Mouse (Mus musculus): ENCODE data around the gene B3gnt9. TPM values are rescaled to one million over a fixed set of nuclear protein-coding genes. Genes with fewer than 3 reads are reported as not detected.

The B3gnt9 gene
- polyA plus RNA-seq, 1 experiment, result 11.6 TPM

DNA sequence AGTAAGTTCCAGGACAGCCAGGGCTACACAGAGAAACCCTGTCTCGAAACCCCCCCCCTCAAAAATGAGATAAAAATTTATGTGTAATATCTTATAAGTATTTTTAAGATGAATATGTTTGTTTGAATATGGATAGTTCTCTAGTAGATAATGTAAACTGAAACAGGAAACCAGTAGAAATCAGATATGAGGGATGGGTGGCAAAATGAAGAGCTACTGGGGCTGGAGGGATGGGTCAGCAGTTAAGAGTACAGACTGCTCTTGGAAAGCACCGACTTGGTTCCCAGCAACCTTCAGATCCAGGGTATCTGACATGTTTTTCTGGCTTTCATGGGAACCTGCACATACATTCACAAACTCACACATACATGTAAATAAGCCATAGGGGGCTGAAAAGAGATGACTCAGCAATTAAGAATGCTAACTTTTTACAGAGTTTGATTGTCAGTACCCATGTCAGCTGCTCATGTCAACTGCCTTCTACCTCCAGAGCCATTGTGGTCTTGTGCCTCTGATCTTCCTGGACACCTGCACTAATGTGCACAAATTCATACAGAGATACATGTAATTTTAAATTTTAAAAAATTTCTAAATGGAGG, 47.2 kb downstream of the B3gnt9 start:
- TF ChIP-seq POLR2A (IDR thresholded peaks at IDR 0.05; ENCODE audit: control insufficient read depth, extremely low read depth, insufficient read depth, low read length, poor library complexity) (no peak), CTCF (IDR thresholded peaks at IDR 0.05; ENCODE audit: borderline replicate concordance, control insufficient read depth, extremely low read depth, insufficient read depth, low read length, poor library complexity) (no peak)
- no peak overlapping the region for H3K4me3 ChIP-seq (ENCODE audit: control insufficient read depth, insufficient read depth, low read length)
- DNase-seq, result no peak
- no peak overlapping the region for H3K27ac ChIP-seq (ENCODE audit: control insufficient read depth, insufficient read depth, low read length)
- H3K27me3 ChIP-seq (ENCODE audit: control insufficient read depth, insufficient read depth, low read length), result no peaks in the 10 kb centered on the region
- WGBS, result 92% methylated on average over 2 of the region's 2 CpGs
- H3K36me3 ChIP-seq (ENCODE audit: control insufficient read depth, insufficient read depth, low read length), result peaks cover 31% of the 10 kb centered on the region
- no peaks in the 10 kb centered on the region for H3K4me1 ChIP-seq (replicated peaks; ENCODE audit: control insufficient read depth, insufficient read depth, low read length)

DNA sequence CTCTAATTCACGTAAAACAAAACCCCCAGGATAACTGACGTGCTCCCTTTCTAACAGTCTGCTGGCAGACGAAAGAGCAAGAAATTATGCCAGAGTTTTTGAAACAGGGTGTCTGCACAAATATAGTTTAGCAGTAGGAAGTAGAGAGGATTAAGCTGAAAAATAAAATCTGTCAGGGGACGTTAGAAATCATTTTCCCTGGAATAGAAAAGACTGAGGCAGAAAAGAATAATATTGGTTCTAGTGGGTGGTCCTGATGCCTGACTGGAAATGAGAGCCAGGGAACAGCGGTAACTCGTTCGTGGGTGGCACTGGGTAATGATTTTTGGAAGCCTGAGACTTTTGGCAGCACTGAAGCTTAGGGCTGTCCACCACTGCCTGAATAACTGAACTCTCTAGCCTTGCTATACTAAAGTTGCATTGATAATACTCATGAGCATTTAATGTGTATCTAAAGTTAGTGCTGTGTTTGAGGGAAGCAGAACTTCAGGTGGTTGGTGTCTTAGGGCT, 48.1 kb downstream of the B3gnt9 start:
- Histone ChIP-seq H3K36me3 (ENCODE audit: control insufficient read depth, insufficient read depth, low read length) (peaks cover 40% of the 10 kb centered on the region), H3K27me3 (ENCODE audit: control insufficient read depth, insufficient read depth, low read length) (no peaks in the 10 kb centered on the region), H3K27ac (ENCODE audit: control insufficient read depth, insufficient read depth, low read length) (no peak overlapping the region), H3K4me3 (ENCODE audit: control insufficient read depth, insufficient read depth, low read length) (no peak overlapping the region), H3K4me1 (replicated peaks; ENCODE audit: control insufficient read depth, insufficient read depth, low read length) (no peaks in the 10 kb centered on the region)
- TF ChIP-seq CTCF (IDR thresholded peaks at IDR 0.05; ENCODE audit: borderline replicate concordance, control insufficient read depth, extremely low read depth, insufficient read depth, low read length, poor library complexity) (no peak), POLR2A (IDR thresholded peaks at IDR 0.05; ENCODE audit: control insufficient read depth, extremely low read depth, insufficient read depth, low read length, poor library complexity) (no peak)
- 95% methylated on average over 7 of the region's 7 CpGs for WGBS
- DNase-seq, result no peak

DNA sequence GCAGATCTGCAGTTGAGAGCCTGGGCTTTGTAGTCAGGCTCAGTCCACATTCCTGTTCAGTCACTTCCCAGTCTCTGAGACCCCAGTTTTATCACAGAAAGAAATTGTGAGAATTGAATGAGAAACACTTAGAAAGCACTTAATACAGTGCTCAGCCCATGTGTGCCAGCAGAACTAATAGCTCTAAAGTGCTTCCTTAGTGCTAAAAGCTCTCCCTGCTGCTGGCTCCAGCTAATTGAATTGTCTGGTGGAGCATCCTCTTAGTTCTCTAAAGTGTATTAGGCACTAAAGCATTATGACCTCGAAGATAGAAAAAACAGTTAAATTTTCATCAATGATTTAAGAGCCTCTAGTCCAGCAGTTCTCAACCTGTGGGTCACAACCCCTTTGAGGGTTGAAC, 49.2 kb downstream of the B3gnt9 start:
- peaks cover 50% of the 10 kb centered on the region for H3K36me3 ChIP-seq (ENCODE audit: control insufficient read depth, insufficient read depth, low read length)
- no peaks in the 10 kb centered on the region for H3K27me3 ChIP-seq (ENCODE audit: control insufficient read depth, insufficient read depth, low read length)
- no peak overlapping the region for H3K4me3 ChIP-seq (ENCODE audit: control insufficient read depth, insufficient read depth, low read length)
- WGBS, result 91% methylated on average over 1 of the region's 1 CpGs
- TF ChIP-seq POLR2A (IDR thresholded peaks at IDR 0.05; ENCODE audit: control insufficient read depth, extremely low read depth, insufficient read depth, low read length, poor library complexity) (no peak), CTCF (IDR thresholded peaks at IDR 0.05; ENCODE audit: borderline replicate concordance, control insufficient read depth, extremely low read depth, insufficient read depth, low read length, poor library complexity) (no peak)
- no peak overlapping the region for H3K27ac ChIP-seq (ENCODE audit: control insufficient read depth, insufficient read depth, low read length)
- no peak for DNase-seq
- H3K4me1 ChIP-seq (replicated peaks; ENCODE audit: control insufficient read depth, insufficient read depth, low read length), result no peaks in the 10 kb centered on the region

Other genes with a start within 250 kb of the B3gnt9 start
- 0.13 and 1.2 TPM in 2 replicates for gene Ces3a, start 206.6 kb downstream of the B3gnt9 start, polyA plus RNA-seq (2012; rRNA removed)
- 0.07 and 0.51 TPM in 2 replicates for gene Ces3b, start 171.4 kb downstream of the B3gnt9 start, polyA plus RNA-seq (2012; rRNA removed)
- 0.05 TPM in 1 of 2 replicates, not detected in the other for gene Ces4a, start 123.4 kb downstream of the B3gnt9 start, polyA plus RNA-seq (2012; rRNA removed)
- gene Cbfb, start 84.5 kb downstream of the B3gnt9 start, polyA plus RNA-seq (2012; rRNA removed), result 26.7 and 34.4 TPM in 2 replicates
- gene D230025D16Rik, start 30.0 kb downstream of the B3gnt9 start, polyA plus RNA-seq (2012; rRNA removed), result 24.6 and 26.4 TPM in 2 replicates
- 40.1 and 40.4 TPM in 2 replicates for gene Tradd, start 9.5 kb upstream of the B3gnt9 start, polyA plus RNA-seq (2012; rRNA removed)
- 27.8 and 30.4 TPM in 2 replicates for gene Fbxl8, start 9.5 kb upstream of the B3gnt9 start, polyA plus RNA-seq (2012; rRNA removed)
- 2.9 and 3.3 TPM in 2 replicates for gene Hsf4, start 14.6 kb upstream of the B3gnt9 start, polyA plus RNA-seq (2012; rRNA removed)
- 3.5 and 4.0 TPM in 2 replicates for gene Nol3, start 21.0 kb upstream of the B3gnt9 start, polyA plus RNA-seq (2012; rRNA removed)
- gene 4931428F04Rik, start 34.7 kb upstream of the B3gnt9 start, polyA plus RNA-seq (2012; rRNA removed), result 13.6 and 14.3 TPM in 2 replicates
- 10.6 and 12.7 TPM in 2 replicates for gene Exoc3l, start 40.9 kb upstream of the B3gnt9 start, polyA plus RNA-seq (2012; rRNA removed)
- 474 and 475 TPM in 2 replicates for gene E2f4, start 42.5 kb upstream of the B3gnt9 start, polyA plus RNA-seq (2012; rRNA removed)
- 28.9 and 39.1 TPM in 2 replicates for gene Elmo3, start 50.4 kb upstream of the B3gnt9 start, polyA plus RNA-seq (2012; rRNA removed)
- gene Lrrc29, start 71.1 kb upstream of the B3gnt9 start, polyA plus RNA-seq (2012; rRNA removed), result 13.1 and 15.1 TPM in 2 replicates
- 137 and 194 TPM in 2 replicates for gene Tmem208, start 71.2 kb upstream of the B3gnt9 start, polyA plus RNA-seq (2012; rRNA removed)
- 33.6 and 36.2 TPM in 2 replicates for gene Fhod1, start 92.8 kb upstream of the B3gnt9 start, polyA plus RNA-seq (2012; rRNA removed)
- gene Slc9a5, start 93.7 kb upstream of the B3gnt9 start, polyA plus RNA-seq (2012; rRNA removed), result 12.7 and 14.7 TPM in 2 replicates
- 1.3 and 1.5 TPM in 2 replicates for gene Plekhg4, start 118.1 kb upstream of the B3gnt9 start, polyA plus RNA-seq (2012; rRNA removed)
- gene Kctd19, start 158.3 kb upstream of the B3gnt9 start, polyA plus RNA-seq (2012; rRNA removed), result 0.07 TPM in 1 of 2 replicates, not detected in the other
- 0.24 and 0.34 TPM in 2 replicates for gene Lrrc36, start 158.4 kb upstream of the B3gnt9 start, polyA plus RNA-seq (2012; rRNA removed)
- gene Tppp3, start 216.4 kb upstream of the B3gnt9 start, polyA plus RNA-seq (2012; rRNA removed), result 14.6 and 27.8 TPM in 2 replicates
- 22.3 and 23.5 TPM in 2 replicates for gene Zdhhc1, start 241.7 kb upstream of the B3gnt9 start, polyA plus RNA-seq (2012; rRNA removed)

Measured in thymus, adult 2 months (tissue).